Mouse (Mus musculus): ENCODE measurements around the gene Phf20.

The Phf20 gene

GRCm38 (mm10) chr2:156313153-156313552 is 116.9 kb downstream of the Phf20 start:
- DNase-seq (ENCODE audit: low spot score): no peak

GRCm38 (mm10) chr2:156314811-156315210 is 118.5 kb downstream of the Phf20 start:
- DNase-seq (ENCODE audit: low spot score): no peak

GRCm38 (mm10) chr2:156318491-156318890 is 122.2 kb downstream of the Phf20 start:
- DNase-seq (ENCODE audit: low spot score): no peak

GRCm38 (mm10) chr2:156321538-156321937 is 125.3 kb downstream of the Phf20 start:
- DNase-seq (ENCODE audit: low spot score): no peak

- no peak for DNase-seq (ENCODE audit: low spot score)
Observed at GRCm38 (mm10) chr2:156324116-156324588, 127.9 kb downstream of the Phf20 start.

GRCm38 (mm10) chr2:156324681-156325080 is 128.4 kb downstream of the Phf20 start:
- DNase-seq (ENCODE audit: low spot score): no peak

- no peak for DNase-seq (ENCODE audit: low spot score)
Observed at GRCm38 (mm10) chr2:156330681-156331080, 134.4 kb downstream of the Phf20 start.

- no peak for DNase-seq (ENCODE audit: low spot score)
Observed at GRCm38 (mm10) chr2:156331446-156331965, 135.2 kb downstream of the Phf20 start.

GRCm38 (mm10) chr2:156340078-156340477 is 143.8 kb downstream of the Phf20 start:
- DNase-seq (ENCODE audit: low spot score): no peak

- DNase-seq (ENCODE audit: low spot score): no peak
Observed at GRCm38 (mm10) chr2:156344775-156345532, 148.7 kb downstream of the Phf20 start.

- DNase-seq (ENCODE audit: low spot score): no peak
Observed at GRCm38 (mm10) chr2:156348812-156349211, 152.5 kb downstream of the Phf20 start.

- DNase-seq (ENCODE audit: low spot score): no peak
Observed at GRCm38 (mm10) chr2:156349286-156349848, 153.1 kb downstream of the Phf20 start.

GRCm38 (mm10) chr2:156351243-156351642 is 155.0 kb downstream of the Phf20 start:
- no peak for DNase-seq (ENCODE audit: low spot score)

GRCm38 (mm10) chr2:156352413-156353165 is 156.3 kb downstream of the Phf20 start:
- DNase-seq (ENCODE audit: low spot score): no peak

- no peak for DNase-seq (ENCODE audit: low spot score)
Observed at GRCm38 (mm10) chr2:156353265-156353692, 157.0 kb downstream of the Phf20 start.

GRCm38 (mm10) chr2:156356031-156356430 is 159.8 kb downstream of the Phf20 start:
- no peak for DNase-seq (ENCODE audit: low spot score)

Measured in spleen, adult 12 weeks (tissue).